Mouse (Mus musculus): ENCODE measurements at regions not wholly inside any gene's neighbourhood (a gene's known extent, or its start where the extent isn't known, plus 50 kb on each side); places are given as distances from the start of the nearest gene placed in this dataset.

- DNase-seq (ENCODE audit: low spot score) (no peak), ATAC-seq (ENCODE audit: low FRiP score) (no peak)
- H3K9ac ChIP-seq (ENCODE audit: low read depth, low read length): no peak overlapping the region
- 85% methylated on average over 2 of the region's 2 CpGs for WGBS
- H3K4me1 ChIP-seq (replicated peaks; ENCODE audit: control insufficient read depth, insufficient read depth, low read length): no peaks in the 10 kb centered on the region
- no peaks in the 10 kb centered on the region for H3K9me3 ChIP-seq (ENCODE audit: control insufficient read depth, low read length)
- H3K4me2 ChIP-seq (replicated peaks; ENCODE audit: low read depth, low read length): no peak overlapping the region
- H3K27ac ChIP-seq (ENCODE audit: low read depth, low read length): no peak overlapping the region
- no peaks in the 10 kb centered on the region for H3K27me3 ChIP-seq (ENCODE audit: control insufficient read depth, insufficient read depth, low read length)
- H3K36me3 ChIP-seq (ENCODE audit: control insufficient read depth, insufficient read depth, low read length): no peaks in the 10 kb centered on the region
- H3K4me3 ChIP-seq (ENCODE audit: low read depth, low read length): no peak overlapping the region
Measured at GRCm38 (mm10) chr13:82317203-82317580, 534.3 kb downstream of the Cetn3 start.

GRCm38 (mm10) chr13:82318395-82318794, 535.5 kb downstream of the Cetn3 start:
- Histone ChIP-seq H3K4me3 (ENCODE audit: low read depth, low read length) (no peak overlapping the region), H3K9ac (ENCODE audit: low read depth, low read length) (no peak overlapping the region), H3K4me1 (replicated peaks; ENCODE audit: control insufficient read depth, insufficient read depth, low read length) (no peaks in the 10 kb centered on the region), H3K27me3 (ENCODE audit: control insufficient read depth, insufficient read depth, low read length) (no peaks in the 10 kb centered on the region), H3K27ac (ENCODE audit: low read depth, low read length) (no peak overlapping the region), H3K36me3 (ENCODE audit: control insufficient read depth, insufficient read depth, low read length) (no peaks in the 10 kb centered on the region), H3K4me2 (replicated peaks; ENCODE audit: low read depth, low read length) (no peak overlapping the region), H3K9me3 (ENCODE audit: control insufficient read depth, low read length) (no peaks in the 10 kb centered on the region)
- 89% methylated on average over 3 of the region's 3 CpGs for WGBS
- ATAC-seq (ENCODE audit: low FRiP score) (no peak), DNase-seq (ENCODE audit: low spot score) (no peak)

GRCm38 (mm10) chr13:82354355-82354754, 571.5 kb downstream of the Cetn3 start:
- ATAC-seq (ENCODE audit: low FRiP score) (no peak), DNase-seq (ENCODE audit: low spot score) (no peak)
- Histone ChIP-seq H3K4me3 (ENCODE audit: low read depth, low read length) (no peak overlapping the region), H3K27ac (ENCODE audit: low read depth, low read length) (no peak overlapping the region), H3K9me3 (ENCODE audit: control insufficient read depth, low read length) (no peaks in the 10 kb centered on the region), H3K27me3 (ENCODE audit: control insufficient read depth, insufficient read depth, low read length) (no peaks in the 10 kb centered on the region), H3K4me1 (replicated peaks; ENCODE audit: control insufficient read depth, insufficient read depth, low read length) (no peaks in the 10 kb centered on the region), H3K9ac (ENCODE audit: low read depth, low read length) (no peak overlapping the region), H3K4me2 (replicated peaks; ENCODE audit: low read depth, low read length) (no peak overlapping the region), H3K36me3 (ENCODE audit: control insufficient read depth, insufficient read depth, low read length) (no peaks in the 10 kb centered on the region)
- WGBS: 84% methylated on average over 2 of the region's 2 CpGs

- H3K9ac ChIP-seq (ENCODE audit: low read depth, low read length): no peak overlapping the region
- no peak overlapping the region for H3K4me2 ChIP-seq (replicated peaks; ENCODE audit: low read depth, low read length)
- H3K36me3 ChIP-seq (ENCODE audit: control insufficient read depth, insufficient read depth, low read length): no peaks in the 10 kb centered on the region
- no peak overlapping the region for H3K27ac ChIP-seq (ENCODE audit: low read depth, low read length)
- no peak for ATAC-seq (ENCODE audit: low FRiP score)
- DNase-seq (ENCODE audit: low spot score): no peak
- no peaks in the 10 kb centered on the region for H3K9me3 ChIP-seq (ENCODE audit: control insufficient read depth, low read length)
- no peaks in the 10 kb centered on the region for H3K27me3 ChIP-seq (ENCODE audit: control insufficient read depth, insufficient read depth, low read length)
- H3K4me3 ChIP-seq (ENCODE audit: low read depth, low read length): no peak overlapping the region
- H3K4me1 ChIP-seq (replicated peaks; ENCODE audit: control insufficient read depth, insufficient read depth, low read length): no peaks in the 10 kb centered on the region
Measured at GRCm38 (mm10) chr13:82355296-82355695, 572.4 kb downstream of the Cetn3 start.

DNA sequence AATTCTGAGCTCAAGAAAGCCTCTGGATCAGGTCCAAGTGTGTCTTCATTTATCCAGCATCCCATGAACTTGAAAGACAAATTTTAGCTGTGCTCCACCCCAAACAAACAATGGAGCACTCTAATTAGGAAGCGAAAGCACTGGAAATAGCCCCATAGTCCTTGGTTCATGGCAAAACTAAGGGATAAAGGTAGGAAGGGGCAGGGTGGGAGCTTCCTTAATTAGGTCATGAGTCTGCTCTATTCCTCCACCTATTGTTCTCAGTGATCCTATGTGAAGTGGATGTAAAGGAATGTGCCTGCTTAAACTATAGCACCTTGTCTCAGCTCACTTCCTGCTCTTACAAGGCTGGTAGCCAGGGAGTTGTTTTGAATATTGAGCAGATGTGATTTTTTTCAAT, 576.6 kb downstream of the Cetn3 start:
- Histone ChIP-seq H3K4me2 (replicated peaks; ENCODE audit: low read depth, low read length) (no peak overlapping the region), H3K36me3 (ENCODE audit: control insufficient read depth, insufficient read depth, low read length) (no peaks in the 10 kb centered on the region), H3K27ac (ENCODE audit: low read depth, low read length) (no peak overlapping the region), H3K27me3 (ENCODE audit: control insufficient read depth, insufficient read depth, low read length) (no peaks in the 10 kb centered on the region), H3K4me3 (ENCODE audit: low read depth, low read length) (no peak overlapping the region), H3K4me1 (replicated peaks; ENCODE audit: control insufficient read depth, insufficient read depth, low read length) (no peaks in the 10 kb centered on the region), H3K9me3 (ENCODE audit: control insufficient read depth, low read length) (no peaks in the 10 kb centered on the region), H3K9ac (ENCODE audit: low read depth, low read length) (no peak overlapping the region)
- 86% methylated on average over 1 of the region's 1 CpGs for WGBS
- DNase-seq (ENCODE audit: low spot score) (no peak), ATAC-seq (ENCODE audit: low FRiP score) (no peak)

- Histone ChIP-seq H3K4me2 (replicated peaks; ENCODE audit: low read depth, low read length) (no peak overlapping the region), H3K36me3 (ENCODE audit: control insufficient read depth, insufficient read depth, low read length) (no peaks in the 10 kb centered on the region), H3K9ac (ENCODE audit: low read depth, low read length) (no peak overlapping the region), H3K9me3 (ENCODE audit: control insufficient read depth, low read length) (no peaks in the 10 kb centered on the region), H3K4me1 (replicated peaks; ENCODE audit: control insufficient read depth, insufficient read depth, low read length) (no peaks in the 10 kb centered on the region), H3K27me3 (ENCODE audit: control insufficient read depth, insufficient read depth, low read length) (no peaks in the 10 kb centered on the region), H3K27ac (ENCODE audit: low read depth, low read length) (no peak overlapping the region), H3K4me3 (ENCODE audit: low read depth, low read length) (no peak overlapping the region)
- 50% methylated on average over 1 of the region's 1 CpGs for WGBS
- DNase-seq (ENCODE audit: low spot score): no peak
- no peak for ATAC-seq (ENCODE audit: low FRiP score)
Measured at GRCm38 (mm10) chr13:82360711-82361110, 577.8 kb downstream of the Cetn3 start.

- Histone ChIP-seq H3K4me1 (replicated peaks; ENCODE audit: control insufficient read depth, insufficient read depth, low read length) (no peaks in the 10 kb centered on the region), H3K9me3 (ENCODE audit: control insufficient read depth, low read length) (no peaks in the 10 kb centered on the region)
- WGBS: 90% methylated on average over 4 of the region's 4 CpGs
Measured at GRCm38 (mm10) chr13:82361379-82361778, 578.5 kb downstream of the Cetn3 start.

GRCm38 (mm10) chr13:82366768-82367167, 583.9 kb downstream of the Cetn3 start:
- H3K4me2 ChIP-seq (replicated peaks; ENCODE audit: low read depth, low read length): no peak overlapping the region
- no peaks in the 10 kb centered on the region for H3K4me1 ChIP-seq (replicated peaks; ENCODE audit: control insufficient read depth, insufficient read depth, low read length)
- H3K36me3 ChIP-seq (ENCODE audit: control insufficient read depth, insufficient read depth, low read length): no peaks in the 10 kb centered on the region
- ATAC-seq (ENCODE audit: low FRiP score): no peak
- DNase-seq (ENCODE audit: low spot score): no peak
- H3K9me3 ChIP-seq (ENCODE audit: control insufficient read depth, low read length): no peaks in the 10 kb centered on the region
- no peaks in the 10 kb centered on the region for H3K27me3 ChIP-seq (ENCODE audit: control insufficient read depth, insufficient read depth, low read length)
- no peak overlapping the region for H3K27ac ChIP-seq (ENCODE audit: low read depth, low read length)
- H3K4me3 ChIP-seq (ENCODE audit: low read depth, low read length): no peak overlapping the region
- no peak overlapping the region for H3K9ac ChIP-seq (ENCODE audit: low read depth, low read length)

More at GRCm38 (mm10) chr13:82361379-82361778, 578.5 kb downstream of the Cetn3 start:
- Histone ChIP-seq H3K27ac (ENCODE audit: low read depth, low read length) (no peak overlapping the region), H3K4me2 (replicated peaks; ENCODE audit: low read depth, low read length) (no peak overlapping the region), H3K36me3 (ENCODE audit: control insufficient read depth, insufficient read depth, low read length) (no peaks in the 10 kb centered on the region), H3K9ac (ENCODE audit: low read depth, low read length) (no peak overlapping the region), H3K27me3 (ENCODE audit: control insufficient read depth, insufficient read depth, low read length) (no peaks in the 10 kb centered on the region), H3K4me3 (ENCODE audit: low read depth, low read length) (no peak overlapping the region)
- ATAC-seq (ENCODE audit: low FRiP score): no peak
- no peak for DNase-seq (ENCODE audit: low spot score)

GRCm38 (mm10) chr13:82371579-82371978, 588.7 kb downstream of the Cetn3 start:
- no peak overlapping the region for H3K9ac ChIP-seq (ENCODE audit: low read depth, low read length)
- no peaks in the 10 kb centered on the region for H3K4me1 ChIP-seq (replicated peaks; ENCODE audit: control insufficient read depth, insufficient read depth, low read length)
- no peaks in the 10 kb centered on the region for H3K36me3 ChIP-seq (ENCODE audit: control insufficient read depth, insufficient read depth, low read length)
- ATAC-seq (ENCODE audit: low FRiP score) (no peak), DNase-seq (ENCODE audit: low spot score) (no peak)
- no peaks in the 10 kb centered on the region for H3K27me3 ChIP-seq (ENCODE audit: control insufficient read depth, insufficient read depth, low read length)
- H3K9me3 ChIP-seq (ENCODE audit: control insufficient read depth, low read length): no peaks in the 10 kb centered on the region
- no peak overlapping the region for H3K4me3 ChIP-seq (ENCODE audit: low read depth, low read length)
- no peak overlapping the region for H3K27ac ChIP-seq (ENCODE audit: low read depth, low read length)
- no peak overlapping the region for H3K4me2 ChIP-seq (replicated peaks; ENCODE audit: low read depth, low read length)
- WGBS: 93% methylated on average over 2 of the region's 2 CpGs

Data from hindbrain, embryonic 11.5 days (tissue).